Mouse (Mus musculus) ovary, postnatal 14 days (tissue): ENCODE data around the gene Dact3.

Experiments
- DNase-seq: peaks from one replicate; pipeline ENCODE4 v3.0.0; 2022; ENCODE audit warnings: low spot score

The Dact3 gene

GRCm38 (mm10) chr7:16916342-16917265 is 41.5 kb downstream of the Dact3 start:
- no peak for DNase-seq

GRCm38 (mm10) chr7:16917447-16917846 is 42.3 kb downstream of the Dact3 start:
- no peak for DNase-seq

- no peak for DNase-seq
These were observed 42.9 kb downstream of the Dact3 start for GRCm38 (mm10) chr7:16918014-16918413.

- no peak for DNase-seq
These were observed 43.6 kb downstream of the Dact3 start for GRCm38 (mm10) chr7:16918670-16919069.

GRCm38 (mm10) chr7:16919395-16920149 is 44.5 kb downstream of the Dact3 start:
- DNase-seq, result no peak

- no peak for DNase-seq
These were observed 45.0 kb downstream of the Dact3 start for GRCm38 (mm10) chr7:16920150-16920579.

- DNase-seq, result no peak
These were observed 46.0 kb downstream of the Dact3 start for GRCm38 (mm10) chr7:16920818-16921791.

GRCm38 (mm10) chr7:16921881-16922335 is 46.8 kb downstream of the Dact3 start:
- no peak for DNase-seq

- DNase-seq, result no peak
These were observed 47.4 kb downstream of the Dact3 start for GRCm38 (mm10) chr7:16922360-16922973.

- DNase-seq, result no peak
These were observed 48.3 kb downstream of the Dact3 start for GRCm38 (mm10) chr7:16923283-16924036.

- peak; percentile 99 for DNase-seq
These were observed 49.1 kb downstream of the Dact3 start, which contains the start of gene Calm3 for GRCm38 (mm10) chr7:16924037-16924834. Calm3 (minus strand) TSS chr7:16924114.

- no peak for DNase-seq
These were observed 53.2 kb downstream of the Dact3 start for GRCm38 (mm10) chr7:16928341-16928740.

GRCm38 (mm10) chr7:16930850-16931249 is 55.7 kb downstream of the Dact3 start:
- DNase-seq, result no peak

- peak; percentile 83 for DNase-seq
These were observed 57.0 kb downstream of the Dact3 start for GRCm38 (mm10) chr7:16931968-16932627.

GRCm38 (mm10) chr7:16932704-16933577 is 57.8 kb downstream of the Dact3 start:
- no peak for DNase-seq
